Mouse (Mus musculus) kidney, embryonic 16.5 days (tissue): ENCODE measurements around the gene Carns1. TPM values are rescaled to one million over a fixed set of nuclear protein-coding genes. Genes with fewer than 3 reads are reported as not detected.

Source experiments
- ATAC-seq: fragments of 200-750 bp; cut with Nextera tagmentation; 2 replicates; pipeline ENCODE4 v1.8.0; 2017; ENCODE audit warnings: moderate TSS enrichment; ENCODE audit not compliant: low FRiP score, low TSS enrichment
- H3K27ac ChIP-seq: fragments of 300-500 bp; sonication (generic); 2 replicates; pipeline ENCODE4 v1.5.1; 2014; ENCODE audit warnings: low read length
- H3K27me3 ChIP-seq: fragments of 300-500 bp; sonication (generic); 2 replicates; pipeline ENCODE4 v1.6.1; 2014; ENCODE audit warnings: low read length, control low read depth, mixed read lengths; ENCODE audit not compliant: insufficient read depth
- H3K36me3 ChIP-seq: fragments of 300-500 bp; sonication (generic); 2 replicates; pipeline ENCODE4 v1.6.1; 2014; ENCODE audit warnings: low read length, control low read depth, mixed read lengths; ENCODE audit not compliant: insufficient read depth
- H3K4me1 ChIP-seq: fragments of 300-500 bp; sonication (generic); 2 replicates; pipeline ENCODE4 v1.6.1; 2014; ENCODE audit warnings: low read length, control low read depth, mixed read lengths; ENCODE audit not compliant: insufficient read depth
- H3K4me2 ChIP-seq: fragments of 300-500 bp; sonication (generic); replicated peaks from 2 replicates; pipeline ENCODE4 v1.6.1; 2014; ENCODE audit warnings: low read depth, low read length
- H3K4me3 ChIP-seq: fragments of 300-500 bp; sonication (generic); 2 replicates; pipeline ENCODE4 v1.5.1; 2014; ENCODE audit warnings: mild to moderate bottlenecking, low read length
- H3K9ac ChIP-seq: fragments of 300-500 bp; sonication (generic); replicated peaks from 2 replicates; pipeline ENCODE4 v1.6.1; 2014; ENCODE audit warnings: low read length
- H3K9me3 ChIP-seq: fragments of 300-500 bp; sonication (generic); 2 replicates; pipeline ENCODE4 v1.6.1; 2016; ENCODE audit warnings: low read length, control low read depth
- WGBS: fragments of 180-500 bp; shearing (Covaris S2); extraction: QIAGEN DNeasy Blood & Tissue Kit; methylation state at CpG from one replicate; pipeline ENCODE4 v1.1.7; 2014; 5-methylcytosine and 5-hydroxymethylcytosine counted together
- polyA plus RNA-seq: library from polyadenylated mRNA; unstranded; fragments of >200 nt; fragmentation: Nextera tagmentation; extraction: Ambion mirVana; gene quantifications from 2 replicates; pipeline ENCODE4 v1.2.1, GENCODE M21; 2015

Carns1 gene
- polyA plus RNA-seq, 1 experiment from 2014 or later: 2.9 TPM

DNA sequence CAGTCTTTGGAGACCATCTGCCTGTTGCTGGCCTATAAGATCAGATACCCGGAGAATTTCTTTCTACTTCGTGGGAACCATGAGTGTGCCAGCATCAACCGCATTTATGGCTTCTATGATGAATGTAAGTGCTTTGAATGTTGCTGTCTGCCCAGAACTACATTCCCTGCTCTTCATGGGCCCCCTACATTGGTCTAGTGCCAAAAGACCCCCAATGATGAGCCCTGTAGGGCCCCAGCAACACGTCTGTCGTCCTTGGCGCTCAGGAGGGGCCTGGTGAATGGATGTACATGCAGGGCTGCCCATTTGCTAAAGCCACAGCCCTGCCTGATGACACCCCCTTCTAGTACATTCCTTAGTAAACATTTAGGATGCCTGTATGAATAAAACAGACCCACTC, 17.9 kb upstream of the Carns1 start:
- Histone ChIP-seq H3K27me3 (no peaks in the 10 kb centered on the region), H3K27ac (no peak overlapping the region; the same call in 1 of the 2 replicates), H3K4me1 (peaks cover 56% of the 10 kb centered on the region), H3K9ac (peak overlapping the region; percentile 96), H3K4me2 (peak overlapping the region; percentile 91), H3K36me3 (peaks cover 43% of the 10 kb centered on the region), H3K9me3 (no peaks in the 10 kb centered on the region), H3K4me3 (peak overlapping the region; percentile 83)
- ATAC-seq: no peak
- 51% methylated on average over 6 of the region's 6 CpGs for WGBS

DNA sequence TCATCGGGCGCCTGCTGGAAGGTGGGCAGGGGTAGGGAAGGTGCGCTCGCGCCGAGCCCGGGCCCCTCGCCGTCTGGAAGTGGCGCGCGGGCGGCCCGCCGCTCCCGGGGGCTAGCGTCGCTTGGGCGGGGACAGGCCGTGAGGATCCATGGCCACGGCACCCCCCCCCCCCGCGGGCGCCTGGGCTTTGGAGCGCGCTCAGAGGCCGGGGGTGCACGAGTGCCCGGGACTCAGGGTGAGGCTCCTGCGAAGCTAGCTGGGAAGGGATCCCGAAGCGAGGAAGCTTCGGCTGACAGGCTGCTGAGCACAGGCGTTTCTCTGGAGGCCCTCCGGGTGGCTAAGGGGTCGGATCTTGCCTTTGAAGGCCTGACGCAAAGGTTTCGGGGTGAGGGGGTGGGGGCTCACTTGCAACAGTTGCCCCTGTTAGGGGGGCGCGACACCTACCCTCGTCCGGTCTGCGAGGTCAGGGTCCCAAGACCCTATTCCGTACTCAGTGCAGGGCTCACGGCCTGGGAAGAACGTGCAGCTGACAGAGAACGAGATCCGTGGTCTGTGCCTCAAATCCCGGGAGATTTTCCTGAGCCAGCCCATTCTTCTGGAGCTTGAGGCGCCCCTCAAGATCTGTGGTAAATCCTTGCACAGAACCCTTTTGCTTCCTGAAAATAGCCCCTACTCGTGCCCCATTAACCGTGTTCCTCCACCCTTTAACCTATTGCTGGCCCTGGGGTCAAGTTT, 17.1 kb upstream of the Carns1 start:
- no peaks in the 10 kb centered on the region for H3K9me3 ChIP-seq
- H3K27ac ChIP-seq: peak overlapping the region; percentile 97
- peak overlapping the region; percentile 83 for H3K4me3 ChIP-seq
- no peaks in the 10 kb centered on the region for H3K27me3 ChIP-seq
- peaks cover 40% of the 10 kb centered on the region for H3K36me3 ChIP-seq
- ATAC-seq: 0 out of 2 replicates have a peak, but pooled peaks have one; percentile 1
- H3K9ac ChIP-seq: peak overlapping the region; percentile 96
- peak overlapping the region; percentile 91 for H3K4me2 ChIP-seq
- peaks cover 54% of the 10 kb centered on the region for H3K4me1 ChIP-seq
- under 1% methylated on average over 51 of the region's 52 CpGs for WGBS

DNA sequence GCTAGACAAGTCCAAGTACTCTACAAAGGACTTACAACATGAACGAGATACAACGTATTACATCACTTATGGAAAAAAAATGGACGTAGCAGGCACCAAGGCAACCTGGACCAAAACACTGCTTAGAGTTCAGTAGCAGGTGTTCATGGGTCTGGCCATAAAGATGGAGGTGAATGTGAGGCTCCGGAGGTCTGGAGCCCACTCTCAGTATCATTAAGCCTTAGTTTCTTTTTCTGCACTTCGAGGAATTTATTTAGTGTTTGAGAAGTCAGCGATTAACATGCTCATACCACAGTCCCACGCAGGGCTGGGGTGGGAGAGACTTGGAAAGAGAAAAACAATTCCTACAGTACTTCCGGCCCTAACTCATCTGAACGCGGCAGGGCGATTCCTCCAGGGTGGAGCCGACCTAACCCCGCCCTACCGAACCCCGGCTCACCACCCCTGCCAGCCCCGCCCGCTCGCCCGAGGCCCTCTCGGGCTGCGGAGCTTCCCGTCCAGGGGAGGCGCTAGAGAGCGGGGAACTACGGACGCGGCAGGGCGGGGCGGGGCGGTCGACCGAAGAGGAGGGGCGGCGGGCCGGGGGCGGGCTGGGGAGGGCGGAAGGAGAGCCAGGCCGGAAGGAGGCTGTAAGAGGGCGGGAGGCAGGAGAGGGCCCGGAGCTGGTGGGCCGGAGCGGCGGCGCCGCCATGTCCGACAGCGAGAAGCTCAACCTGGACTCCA, 16.4 kb upstream of the Carns1 start, which contains the start of gene Ppp1ca:
TSS of gene Ppp1ca (plus strand) at position 538 of the 723 bp plus-strand sequence.
- no peaks in the 10 kb centered on the region for H3K27me3 ChIP-seq
- peaks cover 47% of the 10 kb centered on the region for H3K4me1 ChIP-seq
- no peaks in the 10 kb centered on the region for H3K9me3 ChIP-seq
- H3K36me3 ChIP-seq: peaks cover 33% of the 10 kb centered on the region
- H3K4me2 ChIP-seq: peak within 1 kb of the TSS; percentile 91
- H3K27ac ChIP-seq: peak within 1 kb of the TSS; percentile 97
- WGBS: 3% methylated on average over 32 of the region's 47 CpGs
- peak within 1 kb of the TSS; percentile 96 for H3K9ac ChIP-seq
- H3K4me3 ChIP-seq: peak within 1 kb of the TSS; percentile 83
- peak; percentile 95 for ATAC-seq

DNA sequence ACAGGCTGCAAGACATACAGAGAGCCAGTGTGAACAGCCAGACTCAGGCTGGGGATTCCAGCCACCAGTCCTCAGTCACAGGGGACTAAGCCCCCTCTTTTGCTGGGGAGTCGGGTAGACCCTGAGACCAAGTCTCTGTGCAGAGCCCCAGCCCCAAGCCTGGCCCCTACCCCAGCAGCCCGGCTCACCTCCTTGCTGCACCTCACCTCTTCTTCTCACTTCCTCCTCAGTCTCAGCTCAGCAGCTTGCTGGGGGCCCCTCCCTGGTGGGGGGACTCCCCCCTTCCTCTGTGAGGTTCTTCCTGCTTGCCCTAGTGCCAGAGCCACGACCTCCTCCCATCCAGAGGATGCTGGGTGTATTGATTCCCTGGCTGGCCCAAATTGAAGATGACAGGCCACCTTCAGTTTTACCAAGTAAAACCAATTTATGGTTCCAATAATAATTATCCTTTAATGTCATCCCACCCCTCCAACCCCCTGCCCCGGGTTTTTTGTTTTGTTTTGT, 15.6 kb upstream of the Carns1 start, which contains the start of gene Tbc1d10c:
TSS of gene Tbc1d10c (minus strand) at position 454 of the 504 bp plus-strand sequence.
- Histone ChIP-seq H3K4me1 (peaks cover 38% of the 10 kb centered on the region), H3K9me3 (no peaks in the 10 kb centered on the region), H3K27ac (peak within 1 kb of the TSS; percentile 97), H3K9ac (peak within 1 kb of the TSS; percentile 96), H3K27me3 (no peaks in the 10 kb centered on the region), H3K4me3 (peak within 1 kb of the TSS; percentile 83), H3K4me2 (peak within 1 kb of the TSS; percentile 91), H3K36me3 (peaks cover 25% of the 10 kb centered on the region)
- no peak; the same call in 1 of the 2 replicates for ATAC-seq
- WGBS: 34% methylated on average over 4 of the region's 4 CpGs

DNA sequence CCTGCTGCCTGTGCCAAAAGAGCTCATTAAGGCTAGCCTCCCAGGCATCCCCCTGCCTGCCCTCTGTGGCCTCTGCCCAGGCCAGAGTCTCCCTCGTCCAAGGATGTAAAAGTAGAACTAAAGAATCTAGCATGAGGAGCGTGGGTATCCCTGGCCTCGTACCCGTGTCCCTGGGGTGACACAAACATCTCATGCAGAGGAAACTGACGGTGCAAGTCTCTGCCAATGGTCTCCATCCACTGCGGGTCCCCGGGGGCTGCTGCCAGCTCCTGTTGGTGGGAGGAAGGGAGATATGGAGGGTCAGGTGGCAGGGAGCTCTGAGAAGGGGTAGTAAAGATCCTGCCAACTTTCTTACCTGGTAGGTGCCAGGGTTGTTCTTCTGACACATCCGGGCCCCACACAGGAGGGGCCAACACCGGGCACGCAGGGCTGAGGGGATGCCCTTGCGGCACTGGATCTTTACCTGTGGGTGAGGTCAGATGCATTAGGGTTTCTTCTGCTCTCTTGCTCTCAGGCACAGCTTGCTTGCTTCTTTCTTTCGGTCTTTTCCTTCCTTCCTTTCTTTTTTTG, 13.9 kb upstream of the Carns1 start:
- WGBS: 88% methylated on average over 12 of the region's 12 CpGs
- Histone ChIP-seq H3K9ac (no peak overlapping the region), H3K4me3 (no peak overlapping the region), H3K9me3 (no peaks in the 10 kb centered on the region), H3K27me3 (no peaks in the 10 kb centered on the region), H3K4me2 (no peak overlapping the region), H3K27ac (no peak overlapping the region), H3K4me1 (peaks cover 35% of the 10 kb centered on the region), H3K36me3 (peaks cover 8% of the 10 kb centered on the region; the same call in 1 of the 2 replicates)
- ATAC-seq: no peak

DNA sequence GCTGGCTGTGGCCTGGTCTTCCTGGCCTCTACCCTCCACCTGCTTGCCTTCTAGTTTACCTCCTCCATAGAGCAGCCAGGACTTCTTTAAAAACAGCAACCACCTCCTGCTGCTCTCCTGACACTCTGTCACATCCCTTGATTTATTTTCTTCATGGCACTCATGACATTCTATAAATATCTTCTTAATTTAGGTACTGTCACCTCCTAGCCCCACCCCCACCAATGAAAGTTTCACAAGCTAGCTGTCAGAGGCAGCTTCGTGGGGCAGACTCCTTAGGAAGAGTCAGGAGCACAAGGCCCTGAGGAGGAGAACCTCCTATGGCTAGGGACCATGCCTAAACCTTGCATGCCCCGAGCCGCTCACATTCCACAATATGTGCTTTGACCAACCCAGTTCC, 12.0 kb upstream of the Carns1 start:
- Histone ChIP-seq H3K4me2 (no peak overlapping the region), H3K27me3 (no peaks in the 10 kb centered on the region), H3K36me3 (no peaks in the 10 kb centered on the region), H3K4me1 (peaks cover 27% of the 10 kb centered on the region), H3K9ac (no peak overlapping the region), H3K9me3 (no peaks in the 10 kb centered on the region), H3K4me3 (no peak overlapping the region), H3K27ac (no peak overlapping the region)
- ATAC-seq: no peak
- 53% methylated on average over 3 of the region's 3 CpGs for WGBS

DNA sequence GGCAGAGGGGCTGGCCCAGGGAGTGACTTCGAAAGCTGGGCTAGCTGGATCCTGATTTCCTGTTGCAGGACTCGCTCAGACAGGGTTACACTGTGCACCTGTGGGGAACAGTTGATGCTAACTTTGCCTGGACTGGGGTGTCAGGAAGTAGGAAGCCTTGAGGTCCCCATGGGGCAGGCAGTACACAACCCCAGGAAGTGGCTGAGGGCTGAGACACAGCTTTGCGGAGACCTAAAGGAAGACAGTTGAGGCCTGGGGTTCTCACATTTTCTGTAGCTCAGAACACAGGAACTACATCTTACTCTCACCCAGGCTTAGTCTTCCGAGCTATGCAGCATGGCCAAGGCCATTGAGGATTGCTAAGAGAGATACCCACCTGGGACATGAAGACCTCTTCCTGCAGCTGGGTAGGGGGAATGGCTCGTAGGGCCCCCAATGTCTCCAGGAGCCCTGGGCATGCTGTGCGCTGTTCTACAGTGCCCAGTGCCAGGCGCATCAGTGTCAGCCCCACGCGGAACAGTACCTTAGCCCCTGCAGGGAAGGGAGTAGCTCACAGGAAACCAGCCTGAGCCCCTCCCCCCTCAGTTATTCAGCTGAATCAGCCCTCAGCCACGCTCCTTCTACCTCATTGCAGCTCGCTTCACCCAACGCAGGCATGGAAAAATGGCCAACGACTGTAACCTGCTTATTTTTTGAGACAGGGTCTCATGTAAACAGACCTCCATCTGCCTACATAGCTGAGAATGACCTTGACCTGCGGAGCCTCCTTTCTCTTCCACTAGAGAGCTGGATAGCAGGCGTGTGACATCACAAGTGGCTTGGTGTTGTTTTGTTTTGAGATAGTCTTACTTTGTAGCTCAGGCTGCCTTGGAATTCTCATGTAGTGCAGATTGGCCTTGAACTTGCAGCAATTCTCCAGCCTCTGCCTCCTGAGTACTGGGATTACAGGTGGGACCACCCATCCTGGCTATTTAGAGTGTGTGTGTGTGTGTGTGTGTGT, 10.0 kb upstream of the Carns1 start:
- Histone ChIP-seq H3K36me3 (no peaks in the 10 kb centered on the region), H3K4me2 (0 out of 2 replicates have a peak overlapping the region, but pooled peaks have one; percentile 16), H3K27ac (peak overlapping the region; percentile 55), H3K9ac (peak overlapping the region; percentile 23; the same call in 1 of the 2 replicates), H3K4me3 (no peak overlapping the region), H3K9me3 (no peaks in the 10 kb centered on the region), H3K27me3 (no peaks in the 10 kb centered on the region), H3K4me1 (peaks cover 22% of the 10 kb centered on the region)
- peak; percentile 39 for ATAC-seq
- WGBS: 47% methylated on average over 15 of the region's 15 CpGs

DNA sequence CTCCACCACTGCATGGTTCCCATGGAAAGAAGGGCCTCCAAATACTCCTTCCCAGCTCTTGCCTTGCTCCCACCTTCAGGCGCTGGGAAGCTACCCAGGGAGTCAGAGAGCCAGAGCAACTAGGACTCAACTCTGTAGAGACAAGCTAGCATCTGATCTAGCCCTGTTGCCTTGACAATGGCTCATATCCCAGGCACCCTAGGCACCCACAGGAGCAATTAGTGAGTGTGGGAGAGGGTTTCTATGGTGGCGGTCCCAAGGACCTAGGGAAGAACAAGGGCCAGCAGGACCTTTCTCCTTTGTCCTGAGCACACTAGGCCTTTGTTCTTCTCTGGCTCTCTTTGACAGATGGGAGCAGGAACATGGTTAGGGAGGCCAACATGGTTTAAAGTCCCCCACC, 8.4 kb upstream of the Carns1 start:
- Histone ChIP-seq H3K27ac (no peak overlapping the region), H3K27me3 (no peaks in the 10 kb centered on the region), H3K36me3 (no peaks in the 10 kb centered on the region), H3K4me2 (no peak overlapping the region), H3K4me3 (no peak overlapping the region), H3K9me3 (no peaks in the 10 kb centered on the region), H3K9ac (no peak overlapping the region), H3K4me1 (peaks cover 22% of the 10 kb centered on the region)
- ATAC-seq: no peak
- WGBS: 93% methylated on average over 2 of the region's 2 CpGs

DNA sequence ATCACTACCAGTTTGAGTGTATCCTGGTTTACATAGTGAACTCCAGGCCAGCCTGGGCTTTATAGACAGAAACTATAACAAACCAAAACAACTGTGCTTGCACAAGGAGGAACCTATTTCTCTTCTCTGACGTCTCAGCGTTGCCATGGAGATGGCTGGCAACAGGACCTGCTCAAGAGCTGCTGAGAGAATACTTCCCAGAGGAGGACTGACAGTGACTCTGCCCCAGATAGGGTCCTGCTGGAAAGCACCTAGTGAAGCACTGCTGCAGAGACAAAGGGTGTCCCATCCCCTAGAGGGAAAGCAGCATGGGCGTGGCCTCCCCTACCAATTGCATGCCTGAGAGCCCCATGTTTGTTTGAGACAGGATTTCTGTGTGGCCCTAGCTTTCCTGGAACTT, 6.6 kb upstream of the Carns1 start:
- no peak for ATAC-seq
- H3K9ac ChIP-seq: no peak overlapping the region
- no peak overlapping the region for H3K27ac ChIP-seq
- no peak overlapping the region for H3K4me3 ChIP-seq
- H3K4me1 ChIP-seq: peaks cover 22% of the 10 kb centered on the region
- no peak overlapping the region for H3K4me2 ChIP-seq
- H3K27me3 ChIP-seq: no peaks in the 10 kb centered on the region
- H3K36me3 ChIP-seq: no peaks in the 10 kb centered on the region
- H3K9me3 ChIP-seq: no peaks in the 10 kb centered on the region
- WGBS: 40% methylated on average over 3 of the region's 3 CpGs
